Mouse (Mus musculus) cerebral cortex, adult 2 months (tissue): ENCODE data around the gene Pip4k2b.

Experiments
- whole genome bisulfite sequencing: fragments of 180-500 bp; shearing (Covaris S2); methylation state at CpG from one replicate; pipeline ENCODE4 v1.1.7; 2018; 5-methylcytosine and 5-hydroxymethylcytosine counted together

Gene Pip4k2b

GRCm38 (mm10) chr11:97744063-97744717, at the start of gene Pip4k2b:
Gene Pip4k2b (minus strand): TSS chr11:97744704.
- WGBS, result under 1% methylated on average over 63 of the region's 63 CpGs

- WGBS, result 4% methylated on average over 2 of the region's 2 CpGs
Observed at GRCm38 (mm10) chr11:97793165-97793564, 48.7 kb upstream of the Pip4k2b start.

GRCm38 (mm10) chr11:97790778-97791438, 46.4 kb upstream of the Pip4k2b start:
- WGBS, result 79% methylated on average over 2 of the region's 2 CpGs

GRCm38 (mm10) chr11:97789727-97790126, 45.2 kb upstream of the Pip4k2b start:
- WGBS, result 86% methylated on average over 5 of the region's 5 CpGs

GRCm38 (mm10) chr11:97787961-97788360, 43.5 kb upstream of the Pip4k2b start:
- WGBS, result 89% methylated on average over 3 of the region's 3 CpGs

GRCm38 (mm10) chr11:97782564-97782895, 38.0 kb upstream of the Pip4k2b start:
- WGBS, result under 1% methylated on average over 10 of the region's 10 CpGs

- under 1% methylated on average over 67 of the region's 67 CpGs for WGBS
Observed at GRCm38 (mm10) chr11:97781832-97782563, 37.5 kb upstream of the Pip4k2b start, which contains the start of gene Rpl23. Gene Rpl23 (minus strand): TSS chr11:97782437.

- 2% methylated on average over 11 of the region's 11 CpGs for whole genome bisulfite sequencing
Observed at GRCm38 (mm10) chr11:97781478-97781831, 37.0 kb upstream of the Pip4k2b start.

GRCm38 (mm10) chr11:97779968-97780701, 35.6 kb upstream of the Pip4k2b start:
- 50% methylated on average over 2 of the region's 2 CpGs for WGBS

- WGBS, result 93% methylated on average over 1 of the region's 1 CpGs
Observed at GRCm38 (mm10) chr11:97778918-97779317, 34.4 kb upstream of the Pip4k2b start.

- 43% methylated on average over 2 of the region's 2 CpGs for WGBS
Observed at GRCm38 (mm10) chr11:97777129-97777529, 32.6 kb upstream of the Pip4k2b start.

- 61% methylated on average over 5 of the region's 5 CpGs for WGBS
Observed at GRCm38 (mm10) chr11:97776497-97777128, 32.1 kb upstream of the Pip4k2b start.

GRCm38 (mm10) chr11:97775808-97776496, 31.4 kb upstream of the Pip4k2b start, which contains the start of gene 1700001P01Rik:
Gene 1700001P01Rik (minus strand): TSS chr11:97775918.
- WGBS, result 38% methylated on average over 17 of the region's 17 CpGs

- 69% methylated on average over 13 of the region's 13 CpGs for WGBS
Observed at GRCm38 (mm10) chr11:97775186-97775585, 30.7 kb upstream of the Pip4k2b start.

- WGBS, result 79% methylated on average over 14 of the region's 14 CpGs
Observed at GRCm38 (mm10) chr11:97771410-97771809, 26.9 kb upstream of the Pip4k2b start.

- 41% methylated on average over 2 of the region's 2 CpGs for WGBS
Observed at GRCm38 (mm10) chr11:97769704-97770103, 25.2 kb upstream of the Pip4k2b start.

GRCm38 (mm10) chr11:97766154-97766881, 21.8 kb upstream of the Pip4k2b start, which contains the start of gene Cwc25:
Gene Cwc25 (minus strand): TSS chr11:97766556.
- WGBS, result under 1% methylated on average over 38 of the region's 38 CpGs

- 81% methylated on average over 6 of the region's 6 CpGs for WGBS
Observed at GRCm38 (mm10) chr11:97758942-97759341, 14.4 kb upstream of the Pip4k2b start.

- WGBS, result 94% methylated on average over 1 of the region's 1 CpGs
Observed at GRCm38 (mm10) chr11:97758125-97758524, 13.6 kb upstream of the Pip4k2b start.

- 54% methylated on average over 8 of the region's 8 CpGs for WGBS
Observed at GRCm38 (mm10) chr11:97753277-97753676, 8.8 kb upstream of the Pip4k2b start.
